Mouse (Mus musculus) olfactory bulb, adult 2 months (tissue): Measurements from ENCODE around the gene Olfr922. TPM values are rescaled to one million over a fixed set of nuclear protein-coding genes. Genes with fewer than 3 reads are reported as not detected.

Experiments
- H3K27ac ChIP-seq: fragments of 200-500 bp; 2 replicates; pipeline ENCODE4 v1.5.1; 2012; ENCODE audit warnings: low read depth, low read length; ENCODE audit not compliant: insufficient read depth
- H3K4me1 ChIP-seq: fragments of 200-500 bp; 2 replicates; pipeline ENCODE4 v1.6.1; 2012; ENCODE audit warnings: low read length; ENCODE audit not compliant: control insufficient read depth, insufficient read depth
- H3K4me3 ChIP-seq: fragments of 200-500 bp; 2 replicates; pipeline ENCODE4 v1.5.1; 2012; ENCODE audit warnings: mild to moderate bottlenecking, low read depth, low read length, moderate library complexity; ENCODE audit not compliant: insufficient read depth
- CTCF ChIP-seq: fragments of 200-500 bp; IDR thresholded peaks from 2 replicates; pipeline ENCODE4 v1.5.1; 2012; ENCODE audit warnings: low read depth, mild to moderate bottlenecking, low read length, moderate library complexity; ENCODE audit not compliant: insufficient read depth
- POLR2A ChIP-seq: fragments of 200-500 bp; IDR thresholded peaks from 2 replicates; pipeline ENCODE4 v1.6.1; 2012; ENCODE audit warnings: mild to moderate bottlenecking, low read depth, low read length, moderate library complexity; ENCODE audit not compliant: insufficient read depth
- WGBS: fragments of 180-500 bp; shearing (Covaris S2); methylation state at CpG from one replicate; pipeline ENCODE4 v1.1.7; 2018; 5-methylcytosine and 5-hydroxymethylcytosine counted together
- polyA plus RNA-seq: library from polyadenylated mRNA; stranded (reverse); fragments of >200 nt; gene quantifications from 2 replicates; pipeline ENCODE4 v1.2.4, GENCODE M21; 2012; ENCODE audit warnings: low replicate concordance; ENCODE audit not compliant: missing spikeins, insufficient read depth, insufficient read length

The Olfr922 gene
- polyA plus RNA-seq: not detected in 2 replicates

DNA sequence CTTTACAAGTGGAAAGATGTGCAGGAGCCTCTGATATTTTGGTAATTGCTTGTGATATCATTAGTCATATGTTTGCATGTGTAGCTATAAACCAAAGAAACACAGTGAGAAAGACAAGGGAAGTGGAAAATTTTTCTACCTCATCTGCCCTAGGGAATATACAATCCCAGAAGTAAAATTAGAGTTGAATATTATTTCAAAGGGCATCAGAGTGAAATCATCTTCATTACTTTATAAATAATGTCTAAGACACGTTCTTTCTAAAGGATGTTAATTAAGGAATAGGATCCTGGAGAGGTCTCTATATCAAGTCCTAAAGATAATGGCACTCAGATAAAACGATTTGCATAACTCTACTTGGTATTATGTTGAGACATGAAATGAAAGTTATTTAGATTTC is at the start of gene Olfr922:
Gene Olfr922 (plus strand): TSS at position 301 of the 400 bp plus-strand sequence.
- Histone ChIP-seq H3K4me3 (no peak within 1 kb of the TSS), H3K27ac (no peak within 1 kb of the TSS), H3K4me1 (no peaks in the 10 kb centered on the region)
- 64% methylated on average over 2 of the region's 2 CpGs for WGBS
- TF ChIP-seq CTCF: no peak
- no peak for TF ChIP-seq POLR2A

DNA sequence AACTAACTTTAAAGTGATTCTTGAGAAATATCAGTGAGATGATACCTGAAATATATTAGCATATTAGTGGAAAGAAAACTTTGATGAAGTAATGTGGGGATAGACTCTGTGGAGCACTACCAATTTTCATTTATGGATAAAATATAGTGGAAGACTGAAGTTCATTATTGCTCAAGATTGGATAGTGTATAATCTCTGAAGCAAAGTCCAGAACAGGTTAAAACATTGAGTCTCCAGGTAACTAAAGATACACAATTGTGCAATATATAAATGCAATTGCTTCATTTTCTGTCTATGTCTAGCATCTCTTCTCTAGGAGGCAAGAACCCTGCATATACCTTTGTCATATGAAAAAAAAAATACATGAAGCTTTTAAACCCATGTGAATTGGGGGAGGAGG is 41.6 kb upstream of the Olfr922 start, which contains the start of gene Olfr921:
Gene Olfr921 (plus strand): TSS at position 301 of the 400 bp plus-strand sequence.
- Histone ChIP-seq H3K27ac (no peak within 1 kb of the TSS), H3K4me3 (no peak within 1 kb of the TSS), H3K4me1 (no peaks in the 10 kb centered on the region)
- TF ChIP-seq CTCF: no peak
- no peak for TF ChIP-seq POLR2A

DNA sequence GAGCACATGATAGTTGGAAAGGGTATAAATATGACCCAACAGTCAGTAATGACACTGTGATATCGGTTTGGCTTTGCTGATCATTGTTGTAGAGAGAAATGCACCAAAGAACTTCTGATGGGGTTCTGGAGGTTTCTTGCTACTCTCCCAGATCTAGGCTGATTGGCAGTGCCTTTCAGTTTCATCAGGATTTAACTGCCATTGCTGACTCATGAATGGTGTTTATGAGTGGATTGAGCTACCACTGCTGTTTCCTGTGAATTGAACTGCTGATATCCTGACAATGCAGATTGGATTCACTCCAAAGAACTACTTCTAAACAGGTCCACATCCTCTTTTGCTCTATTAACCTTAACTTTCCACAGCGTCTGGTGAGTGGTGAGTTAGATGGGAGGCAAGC is 21.7 kb upstream of the Olfr922 start:
- no peak overlapping the region for H3K4me3 ChIP-seq
- no peaks in the 10 kb centered on the region for H3K4me1 ChIP-seq
- WGBS: 82% methylated on average over 2 of the region's 2 CpGs
- TF ChIP-seq CTCF (no peak), POLR2A (no peak)
- H3K27ac ChIP-seq: no peak overlapping the region

DNA sequence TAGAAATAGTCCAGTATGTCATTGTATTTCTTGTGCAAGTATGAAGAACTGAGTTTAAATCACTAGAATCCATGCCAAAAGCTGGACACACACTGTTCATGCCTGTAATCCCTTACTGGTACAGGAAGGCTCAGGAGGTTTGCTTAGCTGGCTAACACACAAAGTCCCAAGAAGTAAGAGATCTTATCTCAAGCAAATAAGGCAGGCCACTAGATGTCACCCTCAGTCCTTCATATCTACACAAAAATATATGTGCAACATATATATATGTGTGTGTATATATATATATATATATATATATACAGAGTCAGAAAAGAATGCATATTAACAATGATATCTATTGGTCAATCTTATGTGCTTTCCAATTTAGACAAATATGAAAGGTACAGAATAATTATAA is 8.7 kb upstream of the Olfr922 start:
- Histone ChIP-seq H3K27ac (no peak overlapping the region), H3K4me1 (no peaks in the 10 kb centered on the region), H3K4me3 (no peak overlapping the region)
- no peak for TF ChIP-seq CTCF

DNA sequence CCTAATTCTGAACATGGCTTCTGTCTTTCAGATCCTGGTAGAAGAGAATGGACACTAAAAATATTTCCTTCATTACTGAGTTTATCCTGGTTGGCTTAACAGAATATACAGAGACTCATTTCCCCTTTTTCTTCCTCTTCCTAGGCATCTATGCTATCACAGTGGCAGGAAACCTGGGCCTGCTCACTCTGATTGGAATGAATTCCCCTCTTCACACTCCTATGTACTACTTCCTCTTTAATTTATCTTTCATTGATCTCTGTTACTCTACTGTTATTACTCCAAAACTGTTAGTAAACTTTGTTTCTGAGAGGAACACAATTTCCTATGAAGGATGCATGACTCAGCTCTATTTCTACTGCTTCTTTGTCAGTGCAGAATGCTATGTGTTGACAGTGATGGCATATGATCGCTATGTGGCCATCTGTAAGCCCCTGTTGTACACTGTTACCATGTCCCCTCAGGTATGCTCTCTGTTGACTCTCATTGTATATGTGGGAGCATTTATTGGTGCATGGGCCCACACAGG is 1.1 kb downstream of the Olfr922 start:
- Histone ChIP-seq H3K4me3 (no peak overlapping the region), H3K4me1 (no peaks in the 10 kb centered on the region)
- 79% methylated on average over 1 of the region's 1 CpGs for WGBS

DNA sequence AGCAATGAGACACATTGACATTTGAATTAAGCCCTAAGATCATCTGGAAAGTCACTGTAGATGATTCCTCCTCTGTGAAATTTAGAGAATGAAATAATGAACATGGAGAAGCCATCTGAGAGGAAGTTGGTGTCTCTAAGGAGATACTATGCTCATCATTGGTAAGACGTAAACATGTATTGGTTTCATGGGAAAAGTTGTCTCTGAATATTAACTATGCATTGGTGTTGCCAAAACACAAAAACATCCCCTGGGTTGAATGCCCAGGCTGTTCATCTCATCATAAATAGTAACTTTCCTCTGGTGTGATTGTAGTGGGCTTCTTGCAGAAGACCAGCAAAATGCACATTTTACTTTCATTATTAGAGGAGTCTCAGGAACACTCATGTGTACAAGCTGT is 11.8 kb downstream of the Olfr922 start, which contains the start of gene Olfr923:
Gene Olfr923 (plus strand): TSS at position 301 of the 400 bp plus-strand sequence.
- no peak within 1 kb of the TSS for H3K27ac ChIP-seq
- TF ChIP-seq CTCF (no peak), POLR2A (no peak)
- 96% methylated on average over 1 of the region's 1 CpGs for WGBS

More for the DNA sequence above, 1.1 kb downstream of the Olfr922 start:
- TF ChIP-seq POLR2A: no peak
- H3K27ac ChIP-seq: no peak overlapping the region

DNA sequence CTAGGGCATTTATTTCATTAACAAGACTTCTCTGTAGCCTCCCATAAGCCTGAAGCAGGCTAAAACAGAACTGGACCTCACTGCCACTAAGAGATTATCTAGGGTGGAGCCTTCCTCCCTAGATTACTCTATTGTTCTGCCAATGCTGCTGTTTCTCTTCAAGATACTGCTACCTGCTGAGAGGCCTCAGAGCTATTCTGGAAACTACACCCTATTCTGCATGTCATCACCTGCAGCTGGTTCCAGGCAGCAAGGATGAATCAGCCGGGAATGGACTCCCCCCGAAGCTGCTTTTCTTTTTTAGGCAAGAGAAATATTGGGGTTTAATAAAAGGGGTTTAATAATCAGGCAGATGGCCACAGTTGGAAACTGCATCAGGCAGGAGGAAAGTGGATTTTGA is 18.6 kb downstream of the Olfr922 start:
- WGBS: 58% methylated on average over 2 of the region's 2 CpGs
- TF ChIP-seq CTCF (no peak), POLR2A (no peak)
- Histone ChIP-seq H3K4me1 (no peaks in the 10 kb centered on the region), H3K27ac (no peak overlapping the region), H3K4me3 (no peak overlapping the region)

More for the DNA sequence above, 11.8 kb downstream of the Olfr922 start, which contains the start of gene Olfr923:
- Histone ChIP-seq H3K4me1 (no peaks in the 10 kb centered on the region), H3K4me3 (no peak within 1 kb of the TSS)

DNA sequence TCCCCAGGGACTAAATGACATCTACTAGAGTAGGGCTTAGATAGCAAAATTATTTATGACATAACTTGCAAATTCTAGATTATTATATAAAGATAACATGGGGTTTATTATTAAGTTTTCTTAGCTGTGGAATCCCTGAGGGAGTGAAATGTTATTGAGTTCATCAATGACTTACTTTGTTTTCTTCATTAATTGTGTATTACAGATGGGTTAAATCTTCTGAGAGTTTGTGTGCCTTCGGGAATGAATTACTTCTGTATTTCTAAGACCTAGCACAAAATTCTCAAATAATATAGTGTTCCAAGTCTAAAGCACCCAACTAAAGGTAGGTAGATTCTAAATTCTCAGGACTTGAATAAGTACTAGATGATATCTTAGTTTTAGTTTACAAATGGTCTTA is 29.7 kb downstream of the Olfr922 start, which contains the start of gene Olfr924:
Gene Olfr924 (plus strand): TSS at position 301 of the 400 bp plus-strand sequence.
- Histone ChIP-seq H3K4me1 (no peaks in the 10 kb centered on the region), H3K4me3 (no peak within 1 kb of the TSS), H3K27ac (no peak within 1 kb of the TSS)
- 81% methylated on average over 1 of the region's 1 CpGs for WGBS
- TF ChIP-seq POLR2A: no peak
- TF ChIP-seq CTCF: no peak

DNA sequence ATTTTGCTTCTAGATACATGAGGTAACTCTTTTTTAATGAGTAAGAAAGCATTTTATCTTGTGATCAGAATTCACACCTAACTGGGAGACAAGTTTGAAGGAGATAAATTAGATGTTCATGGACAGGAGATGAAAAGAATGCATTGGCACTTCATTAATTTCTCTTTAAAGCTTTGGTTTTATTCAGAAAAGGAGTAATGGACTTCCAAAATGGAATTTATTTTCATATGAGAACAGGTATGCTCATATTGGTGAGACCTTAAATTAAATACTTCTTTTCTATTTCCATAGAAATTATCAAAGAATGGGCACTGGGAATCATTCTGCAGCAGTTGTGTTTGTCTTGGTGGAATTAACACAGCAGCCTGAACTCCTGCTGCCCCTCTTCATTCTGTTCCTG is 40.3 kb downstream of the Olfr922 start, which contains the start of gene Olfr26:
Gene Olfr26 (plus strand): TSS at position 301 of the 400 bp plus-strand sequence.
- H3K27ac ChIP-seq: no peak within 1 kb of the TSS
- no peak within 1 kb of the TSS for H3K4me3 ChIP-seq
- H3K4me1 ChIP-seq: no peaks in the 10 kb centered on the region
- TF ChIP-seq POLR2A (no peak), CTCF (no peak)

Other genes starting within 250 kb of the Olfr922 start
- gene Olfr912, start 234.4 kb upstream of the Olfr922 start, polyA plus RNA-seq: not detected in 2 replicates
- not detected in 2 replicates for gene Olfr913, start 221.9 kb upstream of the Olfr922 start, polyA plus RNA-seq
- not detected in 2 replicates for gene Olfr914, start 209.5 kb upstream of the Olfr922 start, polyA plus RNA-seq
- not detected in 2 replicates for gene Olfr916, start 154.7 kb upstream of the Olfr922 start, polyA plus RNA-seq
- gene Olfr917, start 148.8 kb upstream of the Olfr922 start, polyA plus RNA-seq: not detected in 2 replicates
- not detected in 2 replicates for gene Olfr918, start 140.0 kb upstream of the Olfr922 start, polyA plus RNA-seq
- gene Olfr919, start 110.9 kb upstream of the Olfr922 start, polyA plus RNA-seq: not detected in 2 replicates
- gene Vwa5a, start 96.3 kb upstream of the Olfr922 start, polyA plus RNA-seq: not detected in 2 replicates
- not detected in 2 replicates for gene Olfr920, start 62.3 kb upstream of the Olfr922 start, polyA plus RNA-seq
- not detected in 2 replicates for gene Olfr921, start 41.5 kb upstream of the Olfr922 start, polyA plus RNA-seq
- gene Olfr923, start 11.9 kb downstream of the Olfr922 start, polyA plus RNA-seq: not detected in 2 replicates
- not detected in 2 replicates for gene Olfr924, start 29.8 kb downstream of the Olfr922 start, polyA plus RNA-seq
- not detected in 2 replicates for gene Olfr26, start 40.4 kb downstream of the Olfr922 start, polyA plus RNA-seq
- not detected in 2 replicates for gene Olfr926, start 62.5 kb downstream of the Olfr922 start, polyA plus RNA-seq
- gene Olfr930, start 115.2 kb downstream of the Olfr922 start, polyA plus RNA-seq: not detected in 2 replicates
- gene Olfr933, start 157.7 kb downstream of the Olfr922 start, polyA plus RNA-seq: not detected in 2 replicates
- not detected in 2 replicates for gene Olfr934, start 173.7 kb downstream of the Olfr922 start, polyA plus RNA-seq
- not detected in 2 replicates for gene Olfr935, start 185.1 kb downstream of the Olfr922 start, polyA plus RNA-seq
- gene Olfr146, start 208.8 kb downstream of the Olfr922 start, polyA plus RNA-seq: not detected in 2 replicates